Mouse (Mus musculus) midbrain, embryonic 10.5 days (tissue): ENCODE measurements around the gene Ctdsp1. TPM values are rescaled to one million over a fixed set of nuclear protein-coding genes. Genes with fewer than 3 reads are reported as not detected.

Experiments used
- DNase-seq: peaks from one replicate; pipeline ENCODE4 v3.0.0-alpha.2; 2017; ENCODE audit warnings: low spot score
- H3K27ac ChIP-seq: fragments of 300-500 bp; sonication (generic); replicated peaks from 2 replicates; pipeline ENCODE4 v1.5.1; 2016; ENCODE audit warnings: mild to moderate bottlenecking
- H3K27me3 ChIP-seq: fragments of 300-500 bp; sonication (generic); 2 replicates; pipeline ENCODE4 v1.6.1; 2016; ENCODE audit warnings: low read depth, mild to moderate bottlenecking; ENCODE audit not compliant: poor library complexity, severe bottlenecking
- H3K36me3 ChIP-seq: fragments of 300-500 bp; sonication (generic); 2 replicates; pipeline ENCODE4 v1.6.1; 2016; ENCODE audit warnings: mild to moderate bottlenecking, moderate library complexity
- H3K4me1 ChIP-seq: fragments of 300-500 bp; sonication (generic); 2 replicates; pipeline ENCODE4 v1.6.1; 2016
- H3K4me3 ChIP-seq: fragments of 300-500 bp; sonication (generic); 2 replicates; pipeline ENCODE4 v1.5.1; 2016; ENCODE audit warnings: mild to moderate bottlenecking, moderate library complexity
- H3K9me3 ChIP-seq: fragments of 300-500 bp; sonication (generic); replicated peaks from 2 replicates; pipeline ENCODE4 v1.6.1; 2016; ENCODE audit warnings: mild to moderate bottlenecking
- WGBS: fragments of 180-500 bp; shearing (Covaris S2); methylation state at CpG from one replicate; pipeline ENCODE4 v1.1.7; 2016; 5-methylcytosine and 5-hydroxymethylcytosine counted together
- polyA plus RNA-seq: library from polyadenylated mRNA; unstranded; fragments of >200 nt; fragmentation: Nextera tagmentation; extraction: Ambion mirVana; gene quantifications from 2 replicates; pipeline ENCODE4 v1.2.1, GENCODE M21; 2016

Ctdsp1 gene
- polyA plus RNA-seq, 1 experiment from 2014 or later: 34.4 TPM

DNA sequence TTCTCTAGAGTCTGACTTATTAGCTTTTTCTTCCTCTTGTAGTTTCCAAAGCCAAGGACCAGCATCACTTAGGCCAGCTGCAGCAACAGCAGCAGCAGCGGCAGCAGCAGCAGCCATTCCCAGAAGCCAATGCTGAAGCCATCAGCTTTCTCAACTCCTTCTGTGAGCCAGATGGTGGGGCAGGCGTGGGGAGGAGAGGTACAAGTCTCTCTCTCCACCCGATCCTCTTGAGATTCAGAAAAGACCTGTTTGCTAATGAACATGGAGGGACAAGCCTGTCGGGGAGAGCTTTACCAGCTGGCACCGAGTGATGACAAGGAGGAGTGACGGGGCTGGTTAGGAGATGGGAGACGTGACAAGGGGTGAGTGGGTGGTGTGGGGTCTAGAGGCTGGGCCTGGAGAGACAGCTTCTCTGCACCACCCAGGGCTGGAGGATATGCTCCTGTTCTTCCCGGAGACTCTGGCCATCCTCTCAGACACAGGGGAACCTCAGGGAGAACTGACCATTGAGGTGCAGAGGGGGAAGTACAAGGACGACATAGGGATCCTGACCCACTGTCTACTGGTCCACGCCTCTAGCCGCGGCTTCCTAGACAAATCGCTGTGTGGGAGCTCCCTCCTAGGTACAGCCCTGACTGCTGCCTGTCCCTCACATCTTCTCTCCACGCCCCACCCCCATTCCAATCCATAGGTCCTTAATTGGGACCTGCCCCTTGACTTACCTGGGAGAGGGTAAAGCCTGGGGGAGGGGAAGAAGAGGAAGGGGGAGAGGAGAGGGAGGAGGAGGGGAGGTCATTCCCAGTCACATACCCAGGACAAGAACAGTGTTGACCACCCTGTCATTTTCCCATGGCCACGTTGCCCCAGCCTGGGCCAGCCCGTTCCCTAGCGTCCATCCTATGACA is 28.7 kb upstream of the Ctdsp1 start:
- Histone ChIP-seq H3K9me3 (no peaks in the 10 kb centered on the region), H3K36me3 (no peaks in the 10 kb centered on the region), H3K27ac (no peak overlapping the region), H3K27me3 (peaks cover 7% of the 10 kb centered on the region; the same call in 1 of the 2 replicates), H3K4me1 (peaks cover 8% of the 10 kb centered on the region), H3K4me3 (no peak overlapping the region)
- DNase-seq: no peak
- whole genome bisulfite sequencing: 74% methylated on average over 17 of the region's 17 CpGs

DNA sequence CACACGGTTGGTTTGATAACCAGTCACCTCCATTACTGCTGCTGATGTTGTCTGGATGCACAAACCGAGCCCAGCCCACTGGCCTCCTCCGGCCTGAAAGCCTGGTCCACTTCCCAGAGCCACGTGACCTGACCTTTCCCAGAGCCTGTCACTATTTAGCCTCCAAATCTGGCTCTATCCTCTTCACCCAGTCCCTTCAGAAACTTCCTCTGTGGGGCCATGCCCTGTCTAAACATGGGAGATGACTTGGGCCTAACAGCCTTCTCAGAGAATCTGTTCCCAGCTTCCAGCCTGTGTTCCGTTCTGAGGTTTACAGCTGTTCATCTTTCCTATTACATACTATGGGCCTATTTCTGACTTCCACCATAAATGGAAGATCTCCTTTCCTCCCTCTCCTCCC is 27.9 kb upstream of the Ctdsp1 start:
- no peaks in the 10 kb centered on the region for H3K9me3 ChIP-seq
- no peaks in the 10 kb centered on the region for H3K36me3 ChIP-seq
- H3K27me3 ChIP-seq: peaks cover 15% of the 10 kb centered on the region; the same call in 1 of the 2 replicates
- DNase-seq: no peak
- H3K4me1 ChIP-seq: peaks cover 17% of the 10 kb centered on the region
- H3K4me3 ChIP-seq: no peak overlapping the region
- H3K27ac ChIP-seq: no peak overlapping the region
- WGBS: 76% methylated on average over 5 of the region's 5 CpGs

DNA sequence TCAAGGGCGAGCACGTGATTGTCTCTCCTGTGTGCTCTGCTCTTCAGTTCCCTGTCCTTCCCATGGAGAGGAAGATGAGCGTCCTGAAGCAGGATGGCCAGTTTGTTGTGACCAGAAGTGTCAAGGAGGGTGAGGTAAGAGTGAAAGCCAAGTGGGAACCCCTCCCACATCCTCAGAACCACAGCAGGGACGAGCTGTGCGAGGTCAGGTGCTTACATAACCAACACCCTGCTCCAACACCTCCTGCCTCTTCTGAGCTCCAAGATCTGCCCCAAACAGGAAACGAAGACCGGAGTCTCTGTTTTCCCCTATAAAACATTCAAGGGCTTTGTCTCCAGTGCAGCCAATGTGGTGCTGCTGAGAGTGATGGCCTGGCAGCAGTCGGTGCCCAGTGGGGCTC is 27.0 kb upstream of the Ctdsp1 start:
- WGBS: 79% methylated on average over 8 of the region's 8 CpGs
- H3K27ac ChIP-seq: no peak overlapping the region
- H3K36me3 ChIP-seq: no peaks in the 10 kb centered on the region
- no peak for DNase-seq
- no peaks in the 10 kb centered on the region for H3K9me3 ChIP-seq
- peaks cover 18% of the 10 kb centered on the region for H3K4me1 ChIP-seq
- H3K4me3 ChIP-seq: no peak overlapping the region
- H3K27me3 ChIP-seq: peaks cover 16% of the 10 kb centered on the region; the same call in 1 of the 2 replicates

DNA sequence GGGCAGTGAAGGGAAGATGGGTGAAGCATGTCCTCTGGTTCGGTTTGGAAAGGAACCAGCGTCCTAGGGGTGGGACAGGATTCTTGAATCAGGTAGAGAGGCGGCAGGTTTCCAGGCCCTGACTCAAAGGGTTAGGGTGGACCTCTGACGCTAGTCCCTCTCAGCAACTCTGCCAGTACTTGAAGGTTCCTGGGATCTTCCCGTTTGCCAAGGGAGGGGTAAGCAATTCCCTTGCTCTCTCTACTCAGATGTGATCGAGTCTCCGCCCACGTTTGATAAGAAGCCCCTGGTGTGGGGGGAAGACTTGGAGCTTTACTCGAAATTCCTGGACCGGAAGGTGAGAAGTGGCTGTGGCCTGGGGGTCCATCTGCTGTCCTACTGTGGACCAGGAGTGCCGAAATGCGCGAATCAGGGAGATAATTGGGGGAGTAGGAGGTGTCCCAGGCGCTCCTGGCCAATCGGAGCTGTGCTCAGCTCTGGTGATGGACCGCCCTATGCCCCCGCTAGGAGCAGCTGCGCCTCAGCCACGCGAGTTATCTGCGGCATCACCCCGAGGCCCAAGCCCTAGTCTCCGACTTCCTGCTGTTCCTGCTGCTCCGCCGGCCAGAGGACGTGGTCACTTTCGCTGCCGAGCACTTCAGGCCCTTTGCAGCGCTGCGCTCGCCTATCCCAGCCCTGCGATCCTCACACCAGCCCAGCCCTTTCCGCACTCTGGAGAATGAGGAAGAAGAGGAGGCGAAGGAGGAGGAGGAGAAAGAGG is 23.2 kb upstream of the Ctdsp1 start:
- H3K36me3 ChIP-seq: no peaks in the 10 kb centered on the region
- peak overlapping the region; percentile 44 for H3K4me3 ChIP-seq
- peaks cover 12% of the 10 kb centered on the region for H3K4me1 ChIP-seq
- H3K9me3 ChIP-seq: no peaks in the 10 kb centered on the region
- WGBS: 21% methylated on average over 34 of the region's 34 CpGs
- peak; percentile 53 for DNase-seq
- H3K27ac ChIP-seq: peak overlapping the region; percentile 29; the same call in 1 of the 2 replicates
- peaks cover 16% of the 10 kb centered on the region; the same call in 1 of the 2 replicates for H3K27me3 ChIP-seq

DNA sequence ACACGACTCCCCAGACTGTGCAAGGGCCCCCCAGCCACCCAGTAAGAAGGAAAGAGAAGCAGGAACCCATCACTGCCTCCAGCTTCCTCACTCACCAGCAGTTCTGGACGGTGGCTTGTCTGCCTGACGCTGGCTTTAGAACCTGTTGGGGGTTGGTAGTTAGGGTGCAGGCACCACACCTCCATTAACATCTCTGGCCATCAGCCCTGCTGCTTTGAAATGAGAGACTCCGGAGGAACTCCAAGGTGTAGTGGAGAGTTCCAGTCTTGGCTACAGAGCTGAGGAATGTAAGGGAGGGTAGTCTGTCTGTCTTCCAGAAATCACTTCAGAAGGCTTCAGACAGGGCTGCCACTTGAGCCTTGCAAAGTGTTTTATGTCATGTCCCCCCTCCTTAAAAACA is 21.3 kb upstream of the Ctdsp1 start:
- H3K36me3 ChIP-seq: no peaks in the 10 kb centered on the region
- H3K4me1 ChIP-seq: peaks cover 14% of the 10 kb centered on the region
- H3K9me3 ChIP-seq: no peaks in the 10 kb centered on the region
- H3K4me3 ChIP-seq: no peak overlapping the region
- peaks cover 16% of the 10 kb centered on the region; the same call in 1 of the 2 replicates for H3K27me3 ChIP-seq
- H3K27ac ChIP-seq: no peak overlapping the region
- DNase-seq: no peak
- WGBS: 65% methylated on average over 4 of the region's 4 CpGs

DNA sequence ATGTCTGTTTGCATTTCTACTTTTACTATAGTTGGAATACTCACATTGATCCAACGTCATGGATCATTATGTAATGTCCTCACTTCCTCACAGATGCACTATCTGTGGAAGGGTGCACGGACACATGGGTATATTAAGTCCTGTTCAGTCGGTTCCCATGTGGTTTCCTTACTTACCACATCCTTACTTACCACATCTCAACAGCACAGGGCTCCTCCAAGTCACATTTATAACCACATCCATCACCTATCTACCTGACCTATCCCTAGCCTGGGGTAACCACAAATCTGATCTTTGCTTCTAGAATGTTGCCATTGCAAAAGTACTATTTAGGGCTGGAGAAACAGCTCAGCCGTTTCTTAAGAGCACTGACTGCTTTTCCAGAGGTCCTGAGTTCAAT is 17.9 kb upstream of the Ctdsp1 start:
- Histone ChIP-seq H3K9me3 (no peaks in the 10 kb centered on the region), H3K4me3 (no peak overlapping the region), H3K27ac (no peak overlapping the region), H3K4me1 (peaks cover 23% of the 10 kb centered on the region), H3K27me3 (peaks cover under 1% of the 10 kb centered on the region; the same call in 1 of the 2 replicates), H3K36me3 (no peaks in the 10 kb centered on the region)
- DNase-seq: no peak
- WGBS: 88% methylated on average over 4 of the region's 4 CpGs

DNA sequence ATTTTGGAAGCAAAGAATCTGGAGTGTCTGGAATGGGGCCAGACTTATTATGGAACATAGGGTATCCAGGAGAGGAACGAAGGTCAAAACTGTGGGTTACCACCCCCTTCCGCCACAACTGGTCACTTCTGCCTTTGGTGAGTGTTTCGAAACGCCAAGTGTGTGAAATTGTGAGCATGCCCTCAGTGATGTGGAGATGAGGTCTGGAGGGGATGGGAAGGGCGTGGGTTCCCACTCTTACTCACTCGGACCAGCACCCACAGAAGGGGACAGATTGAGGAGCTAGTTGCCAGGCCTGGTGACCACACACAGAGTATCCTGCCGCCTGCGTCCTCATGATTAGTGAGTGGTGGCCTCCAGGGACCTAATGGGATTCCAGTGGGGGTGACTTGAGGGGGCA is 16.3 kb upstream of the Ctdsp1 start, which contains the start of gene Slc11a1:
Gene Slc11a1 (plus strand): TSS at position 216 of the 400 bp plus-strand sequence.
- Histone ChIP-seq H3K9me3 (no peaks in the 10 kb centered on the region), H3K27ac (0 out of 2 replicates have a peak within 1 kb of the TSS, but pooled peaks have one; percentile 24), H3K27me3 (no peaks in the 10 kb centered on the region), H3K4me3 (no peak within 1 kb of the TSS), H3K36me3 (no peaks in the 10 kb centered on the region), H3K4me1 (peaks cover 22% of the 10 kb centered on the region)
- 81% methylated on average over 8 of the region's 8 CpGs for WGBS
- no peak for DNase-seq

DNA sequence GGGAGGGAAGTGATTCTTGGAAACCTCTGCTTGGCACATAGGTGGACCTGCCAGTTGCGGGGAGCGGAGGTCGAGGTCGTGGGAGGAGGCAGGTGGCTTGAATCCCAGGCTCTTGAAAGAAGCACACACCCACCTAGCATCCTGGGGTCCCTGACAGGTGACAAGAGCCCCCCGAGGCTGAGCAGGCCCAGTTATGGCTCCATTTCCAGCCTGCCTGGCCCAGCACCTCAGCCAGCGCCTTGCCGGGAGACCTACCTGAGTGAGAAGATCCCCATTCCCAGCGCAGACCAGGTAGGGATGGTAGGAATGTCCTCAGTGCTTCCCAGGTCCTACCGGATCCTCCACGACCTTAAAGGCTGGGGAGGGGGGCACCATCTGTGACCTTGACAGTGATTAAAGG is 15.7 kb upstream of the Ctdsp1 start:
- no peak for DNase-seq
- 79% methylated on average over 10 of the region's 10 CpGs for WGBS
- Histone ChIP-seq H3K4me1 (peaks cover 22% of the 10 kb centered on the region), H3K4me3 (no peak overlapping the region), H3K9me3 (no peaks in the 10 kb centered on the region), H3K36me3 (no peaks in the 10 kb centered on the region), H3K27me3 (no peaks in the 10 kb centered on the region), H3K27ac (0 out of 2 replicates have a peak overlapping the region, but pooled peaks have one; percentile 24)

DNA sequence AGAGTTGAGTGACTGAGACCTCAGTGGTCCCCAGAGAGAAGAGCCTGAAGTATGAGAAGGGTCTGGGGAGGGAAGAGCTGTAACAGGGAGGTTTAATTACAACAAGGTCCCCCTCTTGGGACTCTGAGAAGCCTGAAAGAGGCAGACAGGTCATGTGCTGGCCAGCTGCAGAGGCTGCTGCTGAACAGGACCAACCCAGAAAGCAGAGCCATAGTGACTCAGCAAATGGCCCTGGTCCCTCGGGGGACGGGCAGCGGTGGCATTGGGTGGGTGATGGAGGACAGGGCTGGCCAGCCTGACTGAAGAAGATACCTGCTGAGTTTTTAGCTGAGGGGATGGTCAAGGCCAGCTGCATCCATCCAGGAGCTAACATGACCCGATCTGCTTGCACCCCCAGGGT is 14.9 kb upstream of the Ctdsp1 start:
- Histone ChIP-seq H3K36me3 (no peaks in the 10 kb centered on the region), H3K4me3 (no peak overlapping the region), H3K27ac (peak overlapping the region; percentile 15; the same call in 1 of the 2 replicates), H3K27me3 (no peaks in the 10 kb centered on the region), H3K4me1 (peaks cover 22% of the 10 kb centered on the region), H3K9me3 (no peaks in the 10 kb centered on the region)
- no peak for DNase-seq
- WGBS: 88% methylated on average over 4 of the region's 4 CpGs

DNA sequence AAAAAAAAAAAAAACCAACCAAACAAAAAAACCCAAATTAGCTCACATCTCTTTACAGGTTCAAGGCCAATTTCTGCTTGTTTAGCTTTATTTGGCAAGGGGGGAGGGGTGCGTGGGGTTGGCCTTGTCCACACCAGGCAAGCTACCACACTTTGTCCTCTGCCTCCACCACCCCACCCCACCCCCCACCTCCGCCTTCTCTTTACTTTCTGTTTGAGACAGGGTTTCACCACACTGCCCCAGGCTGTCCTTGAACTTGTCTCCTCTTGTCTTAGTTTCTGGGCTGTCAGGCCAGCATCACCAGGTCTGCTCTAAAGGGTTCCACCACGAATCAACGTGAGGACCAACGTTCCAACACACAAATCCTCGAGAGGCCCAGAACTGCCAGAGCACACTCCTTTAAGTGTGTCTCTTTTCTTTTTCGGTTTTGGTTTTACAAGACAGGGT is 12.2 kb upstream of the Ctdsp1 start:
- 93% methylated on average over 7 of the region's 7 CpGs for WGBS
- Histone ChIP-seq H3K27ac (no peak overlapping the region), H3K4me3 (no peak overlapping the region), H3K4me1 (peaks cover 22% of the 10 kb centered on the region), H3K27me3 (no peaks in the 10 kb centered on the region), H3K9me3 (no peaks in the 10 kb centered on the region), H3K36me3 (no peaks in the 10 kb centered on the region)
- DNase-seq: no peak

DNA sequence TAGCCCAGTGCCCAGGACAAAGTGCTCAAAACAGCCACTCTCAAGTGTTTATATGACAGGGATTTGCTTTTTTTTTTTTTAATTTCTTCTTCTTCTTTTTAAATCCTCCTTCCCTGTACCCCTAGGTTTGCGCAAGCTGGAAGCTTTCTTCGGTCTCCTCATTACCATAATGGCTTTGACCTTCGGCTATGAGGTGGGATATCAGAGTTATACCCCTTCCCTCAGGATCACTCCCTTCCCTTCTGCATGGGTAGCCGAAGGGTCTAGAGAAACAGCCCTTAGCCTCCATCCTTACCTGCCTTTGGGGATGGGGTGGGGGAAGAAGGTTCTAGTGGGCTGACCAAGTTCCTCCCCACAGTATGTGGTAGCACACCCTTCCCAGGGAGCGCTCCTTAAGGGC is 10.8 kb upstream of the Ctdsp1 start:
- Histone ChIP-seq H3K4me3 (no peak overlapping the region), H3K27me3 (no peaks in the 10 kb centered on the region), H3K36me3 (no peaks in the 10 kb centered on the region), H3K4me1 (peaks cover 16% of the 10 kb centered on the region), H3K9me3 (no peaks in the 10 kb centered on the region), H3K27ac (no peak overlapping the region)
- DNase-seq: no peak
- WGBS: 86% methylated on average over 5 of the region's 5 CpGs

DNA sequence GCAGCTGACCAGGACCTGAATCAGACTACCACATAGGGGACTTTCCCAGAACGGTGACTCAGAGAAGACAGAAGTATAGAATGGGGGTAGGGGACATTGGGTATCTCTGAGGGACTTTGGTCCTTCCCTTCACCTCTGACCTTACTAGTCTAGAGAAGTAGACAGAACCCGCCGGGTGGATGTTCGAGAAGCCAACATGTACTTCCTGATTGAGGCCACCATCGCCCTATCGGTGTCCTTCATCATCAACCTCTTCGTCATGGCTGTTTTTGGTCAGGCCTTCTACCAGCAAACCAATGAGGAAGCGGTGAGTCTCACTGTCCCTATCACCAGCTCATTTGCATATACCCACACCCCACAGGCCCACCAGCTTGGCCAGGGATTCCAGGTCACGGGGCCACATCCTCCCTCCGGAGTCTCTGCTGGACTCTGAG is 9.7 kb upstream of the Ctdsp1 start:
- no peak for DNase-seq
- WGBS: 92% methylated on average over 10 of the region's 10 CpGs
- Histone ChIP-seq H3K27ac (no peak overlapping the region), H3K27me3 (no peaks in the 10 kb centered on the region), H3K36me3 (no peaks in the 10 kb centered on the region), H3K9me3 (no peaks in the 10 kb centered on the region), H3K4me1 (peaks cover 12% of the 10 kb centered on the region), H3K4me3 (no peak overlapping the region)
